ENCODE assay signal across 13 mouse cellular contexts in the genomic region with DNA sequence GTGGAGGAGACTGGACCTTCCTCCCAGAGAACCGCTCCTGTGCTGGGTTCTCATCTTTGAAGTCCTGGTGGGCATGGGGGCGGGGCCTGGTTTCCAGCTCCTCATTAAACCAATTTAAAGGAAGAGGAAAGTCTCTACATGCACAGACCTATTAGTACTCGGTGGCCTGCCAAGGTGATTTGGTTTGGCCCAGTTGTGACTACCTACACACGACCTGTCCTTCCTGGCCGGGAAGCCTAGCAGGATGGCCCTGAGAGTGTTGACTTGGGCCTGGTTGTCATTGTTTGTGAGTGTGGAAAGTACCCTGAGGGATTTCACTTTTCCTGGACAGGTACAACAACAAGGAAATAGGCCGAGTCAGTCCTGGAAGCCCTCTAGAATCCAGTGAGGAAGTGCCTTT.
DNase-seq lines count a peak whose midpoint lies in the region; ATAC-seq and TF ChIP-seq lines count a peak whose summit lies in the region.
"Had no signal": no experiment of that assay in that cellular context is flagged by ENCODE, and none has a peak within 500 bp of the region (broad histone marks: within the 10 kb centered on the region; RNA-seq: fewer than 3 reads in every experiment).

No protein-coding gene starts in this region.

- no peaks in the 10 kb centered on the region for H3K9me3 ChIP-seq in heart, embryonic 10.5 days
- no peaks in the 10 kb centered on the region for H3K9me3 ChIP-seq in liver, embryonic 11.5 days (ENCODE audit: control insufficient read depth, low read length)
- H3K9me3 ChIP-seq: midbrain, embryonic 13.5 days; neural tube, embryonic 12.5 days had no signal

- TF ChIP-seq POLR2A in embryonic fibroblast, embryonic 13.5 days (IDR thresholded peaks at IDR 0.05; ENCODE audit: low read depth, low read length), result no peak
- TF ChIP-seq POLR2A in small intestine, adult 2 months (IDR thresholded peaks at IDR 0.05; ENCODE audit: low read depth, low read length), result no peak

- peak overlapping the region; percentile 76 for H3K27ac ChIP-seq in heart, embryonic 10.5 days
- H3K27ac ChIP-seq in liver, embryonic 11.5 days (ENCODE audit: low read depth, low read length), result 0 out of 2 replicates have a peak overlapping the region, but pooled peaks have one; percentile 25
- H3K27ac ChIP-seq in embryonic fibroblast, embryonic 13.5 days (ENCODE audit: insufficient read depth, low read length), result peak overlapping the region; percentile 21
- H3K27ac ChIP-seq in small intestine, adult 2 months (ENCODE audit: insufficient read depth, low read depth, low read length), result peak overlapping the region; percentile 72
- H3K27ac ChIP-seq: hindbrain, embryonic 14.5 days; midbrain, embryonic 13.5 days; neural tube, embryonic 12.5 days had no signal

- H3K36me3 ChIP-seq in heart, embryonic 10.5 days, result 0 out of 2 replicates have a peak, but pooled peaks cover 3% of the 10 kb centered on the region
- H3K36me3 ChIP-seq in liver, embryonic 11.5 days (ENCODE audit: control insufficient read depth, insufficient read depth, low read length), result no peaks in the 10 kb centered on the region
- no peaks in the 10 kb centered on the region for H3K36me3 ChIP-seq in small intestine, adult 2 months (ENCODE audit: control insufficient read depth, insufficient read depth, low read length)
- H3K36me3 ChIP-seq: midbrain, embryonic 13.5 days; neural tube, embryonic 12.5 days had no signal

- no peak overlapping the region for H3K9ac ChIP-seq in liver, embryonic 11.5 days (ENCODE audit: low read depth, low read length)
- H3K9ac ChIP-seq: hindbrain, embryonic 14.5 days; midbrain, embryonic 13.5 days; neural tube, embryonic 12.5 days had no signal

- no peak for DNase-seq in heart, embryonic 10.5 days (ENCODE audit: low spot score)
- no peak for DNase-seq in heart, postnatal 10 days
- no peak for DNase-seq in liver, embryonic 11.5 days (ENCODE audit: low spot score)
- DNase-seq in liver, result no peak
- DNase-seq in embryo, embryonic 10.5 days (ENCODE audit: low spot score), result no peak
- DNase-seq: B cell, adult 2 months; cerebellum, postnatal 36 days had no signal

- no peak overlapping the region for H3K4me2 ChIP-seq in liver, embryonic 11.5 days
- H3K4me2 ChIP-seq: hindbrain, embryonic 14.5 days; midbrain, embryonic 13.5 days; neural tube, embryonic 12.5 days had no signal

- intact Hi-C loops in heart, postnatal 10 days (cut with DNase I), result loop anchor here (5.0 kb wide), 2 partner anchors 66 to 134 kb away; no protein-coding TSS in a partner anchor

- 66% methylated on average over 6 of the region's 6 CpGs for WGBS in heart, embryonic 10.5 days
- whole genome bisulfite sequencing in liver, embryonic 11.5 days, result 74% methylated on average over 6 of the region's 6 CpGs
- WGBS in small intestine, adult 2 months, result 61% methylated on average over 6 of the region's 6 CpGs

- H3K4me3 ChIP-seq in heart, embryonic 10.5 days, result no peak overlapping the region
- H3K4me3 ChIP-seq in liver, embryonic 11.5 days (ENCODE audit: low read depth, low read length), result no peak overlapping the region
- no peak overlapping the region for H3K4me3 ChIP-seq in embryonic fibroblast, embryonic 13.5 days (ENCODE audit: insufficient read depth, low read length)
- H3K4me3 ChIP-seq in small intestine, adult 2 months (ENCODE audit: low read depth, low read length), result no peak overlapping the region
- H3K4me3 ChIP-seq: midbrain, embryonic 13.5 days; neural tube, embryonic 12.5 days had no signal

- no peaks in the 10 kb centered on the region for H3K27me3 ChIP-seq in heart, embryonic 10.5 days (ENCODE audit: insufficient read depth, poor library complexity, severe bottlenecking)
- no peaks in the 10 kb centered on the region for H3K27me3 ChIP-seq in liver, embryonic 11.5 days (replicated peaks; ENCODE audit: control insufficient read depth, insufficient read depth, low read length)
- H3K27me3 ChIP-seq in small intestine, adult 2 months (ENCODE audit: control insufficient read depth, insufficient read depth, low read length), result no peaks in the 10 kb centered on the region
- H3K27me3 ChIP-seq: midbrain, embryonic 13.5 days; neural tube, embryonic 12.5 days had no signal

- ATAC-seq in liver, embryonic 11.5 days (replicated peaks; ENCODE audit: low FRiP score), result no peak
- ATAC-seq in granulocyte monocyte progenitor cell, adult 5-6 weeks (replicated peaks; ENCODE audit: poor library complexity, severe bottlenecking), result no peak

- TF ChIP-seq CTCF in embryonic fibroblast, embryonic 13.5 days (IDR thresholded peaks at IDR 0.05; ENCODE audit: borderline replicate concordance, insufficient read depth, low read length), result no peak
- no peak for TF ChIP-seq CTCF in small intestine, adult 2 months (IDR thresholded peaks at IDR 0.05; ENCODE audit: extremely low read depth, insufficient read length, insufficient replicate concordance, low read depth, low read length)

- H3K4me1 ChIP-seq in heart, embryonic 10.5 days, result peaks cover 93% of the 10 kb centered on the region
- peaks cover 38% of the 10 kb centered on the region for H3K4me1 ChIP-seq in liver, embryonic 11.5 days (replicated peaks; ENCODE audit: control insufficient read depth, insufficient read depth, low read length)
- peaks cover 20% of the 10 kb centered on the region for H3K4me1 ChIP-seq in embryonic fibroblast, embryonic 13.5 days (ENCODE audit: control insufficient read depth, insufficient read depth, low read length)
- H3K4me1 ChIP-seq in small intestine, adult 2 months (ENCODE audit: control insufficient read depth, insufficient read depth, insufficient read length, low read length), result peaks cover 32% of the 10 kb centered on the region
- H3K4me1 ChIP-seq: midbrain, embryonic 13.5 days had no signal

Comparison
In these comparisons a context has a peak if more than half of its experiments do, and no peak if none do; other contexts are left out.
1. H3K27ac ChIP-seq: peak in every context shown above with its lines; median percentile 76 in heart, embryonic 10.5 days; 72 in small intestine, adult 2 months; 25 in liver, embryonic 11.5 days; 21 in embryonic fibroblast, embryonic 13.5 days.